Comparison of ENCODE assay signal across 19 mouse cellular contexts in the genomic region with DNA sequence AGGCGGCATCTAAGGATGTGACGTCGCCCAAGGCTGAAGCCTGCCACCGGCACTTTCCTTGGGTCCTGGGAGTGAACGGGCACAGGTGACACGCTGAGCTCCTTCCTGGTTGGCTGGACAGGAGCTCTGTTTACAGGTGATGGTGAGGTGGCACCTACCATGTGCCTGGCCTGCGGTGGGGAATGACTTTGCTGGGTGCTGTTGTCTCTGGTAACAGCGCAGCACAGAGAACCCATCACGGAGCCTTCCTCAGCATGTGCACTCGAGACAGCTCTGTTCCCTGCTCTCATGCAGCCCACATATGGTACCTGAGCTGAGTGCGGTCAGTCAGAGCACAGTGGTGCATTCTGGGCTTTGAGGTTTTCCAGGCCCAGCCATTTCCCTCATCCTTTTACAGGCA.
"Had no signal": no experiment of that assay in that cellular context is flagged by ENCODE, and none has a peak within 500 bp of the region (broad histone marks: within the 10 kb centered on the region; RNA-seq: fewer than 3 reads in every experiment).

No protein-coding gene starts in this region.

- H3K4me1 ChIP-seq: midbrain, embryonic 12.5 days; neural tube, embryonic 15.5 days had no signal

- DNase-seq: lung, adult 18-20 months; lung, embryonic 14.5 days; lung, postnatal 10 days; lung, postnatal 4 days; midbrain, embryonic 14.5 days; retina, postnatal 1 day; right cerebral cortex, adult 18-20 months; right cerebral cortex, postnatal 25 days; right cerebral cortex, postnatal 4 days; spleen, adult 18-20 months; thymus, adult 18-20 months; thymus, postnatal 14 days; thymus, postnatal 36 days had no signal

- H3K4me3 ChIP-seq: midbrain, embryonic 10.5 days; midbrain, embryonic 12.5 days; myocyte; neural tube, embryonic 13.5 days; neural tube, embryonic 15.5 days had no signal

- H3K36me3 ChIP-seq: midbrain, embryonic 10.5 days; midbrain, embryonic 12.5 days; neural tube, embryonic 13.5 days; neural tube, embryonic 15.5 days had no signal

- ATAC-seq: midbrain, embryonic 16.5 days had no signal

- H3K27ac ChIP-seq: midbrain, embryonic 10.5 days; midbrain, embryonic 12.5 days; neural tube, embryonic 13.5 days; neural tube, embryonic 15.5 days had no signal

- H3K4me2 ChIP-seq: lung, embryonic 14.5 days; midbrain, embryonic 12.5 days; neural tube, embryonic 13.5 days; neural tube, embryonic 15.5 days had no signal

- H3K27me3 ChIP-seq: midbrain, embryonic 12.5 days; neural tube, embryonic 15.5 days had no signal

- H3K9me3 ChIP-seq: midbrain, embryonic 10.5 days; midbrain, embryonic 12.5 days; neural tube, embryonic 13.5 days; neural tube, embryonic 15.5 days had no signal

- H3K9ac ChIP-seq: lung, embryonic 14.5 days; midbrain, embryonic 12.5 days; neural tube, embryonic 13.5 days; neural tube, embryonic 15.5 days had no signal
